Mouse (Mus musculus) megakaryocyte, embryonic 14.5 days (primary cell): ENCODE data around the gene Cd19.

Experiments
- FLI1 ChIP-seq: IDR thresholded peaks from 2 replicates; pipeline ENCODE4 v1.6.1; 2012; ENCODE audit warnings: low read length, inconsistent platforms, mixed read lengths
- GATA1 ChIP-seq: IDR thresholded peaks from 3 replicates; pipeline ENCODE4 v1.6.1; 2012; ENCODE audit warnings: mixed read lengths, low read length, inconsistent platforms, borderline replicate concordance

DNA sequence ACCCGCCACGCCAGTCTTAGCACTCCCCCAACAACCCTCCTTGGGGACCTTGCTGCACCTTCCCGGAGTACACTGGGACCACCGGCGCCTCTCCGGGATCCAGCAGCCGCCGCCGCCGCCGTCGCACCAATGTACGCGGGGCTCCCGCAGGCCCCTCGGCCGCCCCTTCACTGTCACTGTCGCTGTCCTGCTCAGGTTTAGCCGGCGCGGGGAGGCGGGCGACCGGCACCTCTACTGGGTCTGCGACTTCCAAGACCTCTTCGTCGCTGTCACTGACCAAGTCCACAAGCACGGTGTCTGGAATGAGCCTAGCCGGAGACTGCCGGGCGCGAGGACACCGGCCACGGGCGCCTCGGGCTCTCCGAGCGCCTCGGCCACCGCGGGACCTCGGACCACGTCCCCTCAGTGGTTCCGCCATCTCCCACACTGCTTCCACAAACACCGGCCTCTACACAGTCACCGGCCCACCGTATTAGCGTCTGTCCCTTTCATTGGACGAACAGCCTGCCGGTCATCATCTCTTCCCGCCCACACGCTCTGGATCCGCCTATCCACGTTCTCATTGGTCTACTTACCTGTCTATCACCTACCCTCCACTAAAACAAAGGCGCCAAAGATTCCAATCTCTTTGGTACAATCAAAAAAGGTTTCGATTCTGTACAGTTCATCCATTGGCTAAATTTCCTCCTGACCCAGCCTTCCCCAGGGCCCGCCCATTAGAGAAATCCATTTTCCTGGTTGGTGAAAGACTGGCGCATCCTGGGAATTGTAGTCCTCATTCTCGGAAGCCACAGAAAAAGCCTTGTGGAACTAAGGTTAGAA, 18.2 kb downstream of the Cd19 start, which contains the start of gene Nfatc2ip:
- TF ChIP-seq GATA1, result no peak
- no peak for TF ChIP-seq FLI1
